Mouse (Mus musculus): ENCODE results near the gene Aup1. TPM values are rescaled to one million over a fixed set of nuclear protein-coding genes. Genes with fewer than 3 reads are reported as not detected.

Aup1 gene
- polyA plus RNA-seq, 1 experiment from 2014 or later: 137 TPM

DNA sequence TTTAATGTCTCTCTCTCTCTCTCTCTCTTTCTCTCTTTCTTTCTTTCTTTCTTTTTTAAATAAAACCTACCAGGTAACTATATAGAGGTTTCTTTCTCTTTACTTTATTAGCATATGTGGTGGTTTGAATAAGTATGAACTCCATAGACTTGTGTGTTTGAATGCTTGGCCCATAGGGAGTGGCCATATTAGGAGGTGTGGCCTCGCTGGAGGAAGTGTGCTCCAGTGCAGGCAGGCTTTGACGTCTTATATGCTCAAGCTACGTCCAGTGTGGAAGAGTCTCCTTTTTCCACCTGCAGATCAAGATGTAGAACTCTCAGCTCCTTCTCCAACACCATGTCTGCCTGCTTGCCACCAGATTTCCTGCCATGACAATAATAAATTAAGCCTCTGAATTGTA is 35.3 kb upstream of the Aup1 start:
- Histone ChIP-seq H3K4me3 (replicated peaks) (no peak overlapping the region), H3K4me2 (no peak overlapping the region), H3K36me3 (replicated peaks) (no peaks in the 10 kb centered on the region), H3K9me3 (no peaks in the 10 kb centered on the region), H3K9ac (no peak overlapping the region), H3K27ac (no peak overlapping the region), H3K27me3 (no peaks in the 10 kb centered on the region), H3K4me1 (no peaks in the 10 kb centered on the region)
- 67% methylated on average over 3 of the region's 3 CpGs for WGBS
- no peak for ATAC-seq (ENCODE audit: low FRiP score)

DNA sequence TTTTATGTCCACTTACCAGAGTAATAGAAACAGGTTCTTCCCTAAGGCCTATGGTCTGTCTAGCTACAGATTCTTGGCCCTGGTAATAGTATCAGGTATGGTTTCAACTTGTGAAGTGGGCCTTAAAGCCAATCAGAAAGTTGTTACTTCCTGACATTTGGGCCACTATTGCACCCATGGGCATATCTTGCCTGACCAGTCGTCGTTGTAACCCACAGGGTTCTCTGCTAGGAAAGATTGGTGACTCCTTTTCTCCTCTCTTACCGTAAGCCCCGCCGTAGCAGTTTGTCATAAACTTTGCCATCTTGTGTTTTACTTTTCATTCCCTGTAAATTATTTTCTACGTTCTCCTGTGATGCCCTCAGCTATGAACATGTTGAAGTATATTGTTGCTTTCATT is 34.2 kb upstream of the Aup1 start:
- Histone ChIP-seq H3K4me2 (no peak overlapping the region), H3K36me3 (replicated peaks) (no peaks in the 10 kb centered on the region), H3K4me3 (replicated peaks) (no peak overlapping the region), H3K4me1 (no peaks in the 10 kb centered on the region), H3K27me3 (no peaks in the 10 kb centered on the region), H3K9me3 (no peaks in the 10 kb centered on the region), H3K9ac (no peak overlapping the region), H3K27ac (no peak overlapping the region)
- no peak for ATAC-seq (ENCODE audit: low FRiP score)
- 85% methylated on average over 6 of the region's 6 CpGs for WGBS

- no peaks in the 10 kb centered on the region for H3K9me3 ChIP-seq
- no peak overlapping the region for H3K4me2 ChIP-seq
- no peaks in the 10 kb centered on the region for H3K36me3 ChIP-seq (replicated peaks)
- no peaks in the 10 kb centered on the region for H3K27me3 ChIP-seq
- ATAC-seq (ENCODE audit: low FRiP score): no peak
- WGBS: 89% methylated on average over 4 of the region's 4 CpGs
- no peak overlapping the region for H3K27ac ChIP-seq
- no peaks in the 10 kb centered on the region for H3K4me1 ChIP-seq
- H3K9ac ChIP-seq: no peak overlapping the region
- H3K4me3 ChIP-seq (replicated peaks): no peak overlapping the region
These were observed 33.3 kb upstream of the Aup1 start for GRCm38 (mm10) chr6:83020836-83021593.

GRCm38 (mm10) chr6:83023008-83023407 is 31.3 kb upstream of the Aup1 start:
- H3K36me3 ChIP-seq (replicated peaks): no peaks in the 10 kb centered on the region
- H3K27me3 ChIP-seq: peaks cover 11% of the 10 kb centered on the region; the same call in 1 of the 2 replicates
- no peaks in the 10 kb centered on the region for H3K4me1 ChIP-seq
- WGBS: 85% methylated on average over 9 of the region's 9 CpGs
- no peak overlapping the region for H3K4me3 ChIP-seq (replicated peaks)
- no peaks in the 10 kb centered on the region for H3K9me3 ChIP-seq
- no peak overlapping the region for H3K9ac ChIP-seq
- no peak overlapping the region for H3K27ac ChIP-seq
- no peak overlapping the region for H3K4me2 ChIP-seq
- no peak for ATAC-seq (ENCODE audit: low FRiP score)

DNA sequence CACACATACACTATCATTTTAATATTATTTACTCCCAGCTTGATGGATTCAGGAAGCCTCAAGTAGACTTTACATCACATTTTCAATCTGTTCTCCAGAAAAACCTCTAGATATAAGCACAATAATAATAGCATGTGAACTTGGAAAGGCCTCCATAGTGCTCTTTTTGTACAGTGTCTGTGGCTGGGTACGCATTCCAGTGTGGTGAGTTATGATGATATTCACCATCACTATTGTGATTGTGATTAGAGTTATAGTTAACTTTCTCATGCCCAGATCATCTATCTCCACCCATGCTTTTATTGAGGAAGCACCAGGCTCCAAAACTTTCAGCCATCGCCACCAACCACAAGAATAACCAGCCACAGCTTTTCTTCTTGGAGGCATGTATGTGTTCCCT is 30.5 kb upstream of the Aup1 start:
- no peaks in the 10 kb centered on the region for H3K4me1 ChIP-seq
- 93% methylated on average over 2 of the region's 2 CpGs for WGBS
- H3K4me2 ChIP-seq: no peak overlapping the region
- no peaks in the 10 kb centered on the region for H3K9me3 ChIP-seq
- no peak for ATAC-seq (ENCODE audit: low FRiP score)
- no peak overlapping the region for H3K27ac ChIP-seq
- no peak overlapping the region for H3K9ac ChIP-seq
- H3K27me3 ChIP-seq: peaks cover 19% of the 10 kb centered on the region
- no peaks in the 10 kb centered on the region for H3K36me3 ChIP-seq (replicated peaks)
- H3K4me3 ChIP-seq (replicated peaks): no peak overlapping the region

- no peaks in the 10 kb centered on the region for H3K4me1 ChIP-seq
- no peak overlapping the region for H3K4me2 ChIP-seq
- WGBS: 68% methylated on average over 4 of the region's 4 CpGs
- H3K4me3 ChIP-seq (replicated peaks): no peak overlapping the region
- no peak for ATAC-seq (ENCODE audit: low FRiP score)
- H3K27me3 ChIP-seq: peaks cover 25% of the 10 kb centered on the region
- H3K9ac ChIP-seq: no peak overlapping the region
- H3K27ac ChIP-seq: no peak overlapping the region
- no peaks in the 10 kb centered on the region for H3K9me3 ChIP-seq
- H3K36me3 ChIP-seq (replicated peaks): no peaks in the 10 kb centered on the region
These were observed 29.9 kb upstream of the Aup1 start for GRCm38 (mm10) chr6:83024421-83024820.

DNA sequence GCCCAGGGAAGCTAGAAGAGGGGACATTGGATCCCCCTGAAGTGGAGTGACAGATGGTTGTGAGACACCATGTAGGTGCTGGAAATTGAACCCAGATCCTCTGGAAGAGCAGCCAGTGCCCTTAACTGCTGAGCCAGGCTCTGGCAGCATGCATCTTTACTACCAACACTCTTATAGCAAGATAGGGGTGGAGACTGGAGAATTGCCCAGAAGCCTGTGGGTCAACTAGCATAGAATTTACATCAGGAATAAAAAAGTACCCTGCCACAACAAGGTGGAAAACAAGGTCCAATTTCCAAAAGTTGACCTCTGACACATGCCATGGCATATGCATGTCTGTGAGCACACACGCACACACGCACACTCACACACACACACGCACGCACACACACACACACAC is 29.1 kb upstream of the Aup1 start:
- Histone ChIP-seq H3K4me3 (replicated peaks) (no peak overlapping the region), H3K9me3 (no peaks in the 10 kb centered on the region), H3K27ac (no peak overlapping the region), H3K4me1 (peaks cover 5% of the 10 kb centered on the region), H3K36me3 (replicated peaks) (no peaks in the 10 kb centered on the region), H3K4me2 (no peak overlapping the region), H3K9ac (no peak overlapping the region), H3K27me3 (peaks cover 33% of the 10 kb centered on the region)
- WGBS: 91% methylated on average over 4 of the region's 4 CpGs
- no peak for ATAC-seq (ENCODE audit: low FRiP score)

- WGBS: 77% methylated on average over 8 of the region's 8 CpGs
- no peak for ATAC-seq (ENCODE audit: low FRiP score)
- H3K36me3 ChIP-seq (replicated peaks): no peaks in the 10 kb centered on the region
- H3K4me2 ChIP-seq: no peak overlapping the region
- H3K27me3 ChIP-seq: peaks cover 54% of the 10 kb centered on the region
- H3K4me1 ChIP-seq: peaks cover 9% of the 10 kb centered on the region
- no peak overlapping the region for H3K27ac ChIP-seq
- no peaks in the 10 kb centered on the region for H3K9me3 ChIP-seq
- H3K4me3 ChIP-seq (replicated peaks): no peak overlapping the region
- H3K9ac ChIP-seq: no peak overlapping the region
These were observed 27.0 kb upstream of the Aup1 start for GRCm38 (mm10) chr6:83027293-83027692.

DNA sequence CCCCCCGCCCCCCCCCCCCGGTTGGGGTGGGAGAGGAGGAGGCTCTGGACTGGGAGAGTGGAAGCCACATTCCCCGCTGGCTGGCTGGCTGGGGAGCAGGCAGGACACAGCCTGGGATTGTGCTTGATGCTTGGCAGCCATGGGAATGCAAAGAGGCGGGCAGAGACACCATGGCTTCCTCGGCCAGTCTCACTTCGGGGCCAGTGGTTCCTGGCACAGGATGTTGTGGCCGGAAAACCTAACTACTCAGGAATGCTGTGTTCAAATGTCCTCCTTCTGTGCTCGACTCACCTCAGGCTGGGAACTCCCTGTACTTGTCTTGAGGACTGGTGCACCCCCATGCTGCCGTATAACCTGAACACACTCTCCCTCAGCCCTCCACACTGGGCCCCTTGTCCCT is 26.6 kb upstream of the Aup1 start:
- H3K4me2 ChIP-seq: no peak overlapping the region
- no peaks in the 10 kb centered on the region for H3K9me3 ChIP-seq
- H3K36me3 ChIP-seq (replicated peaks): no peaks in the 10 kb centered on the region
- 57% methylated on average over 7 of the region's 9 CpGs for WGBS
- no peak overlapping the region for H3K27ac ChIP-seq
- peaks cover 13% of the 10 kb centered on the region for H3K4me1 ChIP-seq
- H3K9ac ChIP-seq: no peak overlapping the region
- H3K27me3 ChIP-seq: peaks cover 58% of the 10 kb centered on the region
- no peak for ATAC-seq (ENCODE audit: low FRiP score)
- H3K4me3 ChIP-seq (replicated peaks): no peak overlapping the region

- H3K4me3 ChIP-seq (replicated peaks): no peak overlapping the region
- H3K9me3 ChIP-seq: no peaks in the 10 kb centered on the region
- no peaks in the 10 kb centered on the region for H3K36me3 ChIP-seq (replicated peaks)
- H3K4me2 ChIP-seq: no peak overlapping the region
- no peak overlapping the region for H3K27ac ChIP-seq
- peaks cover 64% of the 10 kb centered on the region for H3K27me3 ChIP-seq
- ATAC-seq (ENCODE audit: low FRiP score): no peak
- no peak overlapping the region for H3K9ac ChIP-seq
- 16% methylated on average over 10 of the region's 10 CpGs for WGBS
- H3K4me1 ChIP-seq: peaks cover 29% of the 10 kb centered on the region
These were observed 24.5 kb upstream of the Aup1 start for GRCm38 (mm10) chr6:83029777-83030176.

DNA sequence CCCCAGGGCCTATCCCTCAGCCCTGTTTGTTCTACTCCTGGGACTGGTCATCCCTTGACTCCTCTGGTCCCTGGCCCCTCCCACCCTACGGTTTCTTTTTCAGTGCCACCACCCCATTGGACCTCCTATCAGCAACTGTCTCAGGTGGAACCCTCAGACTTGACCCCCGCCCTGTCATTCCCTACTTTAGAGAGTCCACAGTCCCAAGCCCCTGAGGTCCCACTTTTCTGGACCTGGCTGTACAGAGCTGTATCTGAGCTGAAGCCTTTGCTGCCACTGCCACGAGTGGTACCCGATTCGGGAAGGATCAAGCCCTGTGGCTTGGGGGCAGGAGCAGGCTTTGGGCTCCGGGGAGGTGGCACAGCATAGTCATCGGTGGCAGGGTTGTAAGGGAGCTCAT is 23.2 kb upstream of the Aup1 start:
- no peak overlapping the region for H3K4me3 ChIP-seq (replicated peaks)
- H3K36me3 ChIP-seq (replicated peaks): no peaks in the 10 kb centered on the region
- H3K4me1 ChIP-seq: peaks cover 29% of the 10 kb centered on the region
- no peak for ATAC-seq (ENCODE audit: low FRiP score)
- 47% methylated on average over 7 of the region's 7 CpGs for WGBS
- H3K27me3 ChIP-seq: peaks cover 74% of the 10 kb centered on the region
- H3K9ac ChIP-seq: no peak overlapping the region
- H3K4me2 ChIP-seq: no peak overlapping the region
- no peak overlapping the region for H3K27ac ChIP-seq
- H3K9me3 ChIP-seq: no peaks in the 10 kb centered on the region

DNA sequence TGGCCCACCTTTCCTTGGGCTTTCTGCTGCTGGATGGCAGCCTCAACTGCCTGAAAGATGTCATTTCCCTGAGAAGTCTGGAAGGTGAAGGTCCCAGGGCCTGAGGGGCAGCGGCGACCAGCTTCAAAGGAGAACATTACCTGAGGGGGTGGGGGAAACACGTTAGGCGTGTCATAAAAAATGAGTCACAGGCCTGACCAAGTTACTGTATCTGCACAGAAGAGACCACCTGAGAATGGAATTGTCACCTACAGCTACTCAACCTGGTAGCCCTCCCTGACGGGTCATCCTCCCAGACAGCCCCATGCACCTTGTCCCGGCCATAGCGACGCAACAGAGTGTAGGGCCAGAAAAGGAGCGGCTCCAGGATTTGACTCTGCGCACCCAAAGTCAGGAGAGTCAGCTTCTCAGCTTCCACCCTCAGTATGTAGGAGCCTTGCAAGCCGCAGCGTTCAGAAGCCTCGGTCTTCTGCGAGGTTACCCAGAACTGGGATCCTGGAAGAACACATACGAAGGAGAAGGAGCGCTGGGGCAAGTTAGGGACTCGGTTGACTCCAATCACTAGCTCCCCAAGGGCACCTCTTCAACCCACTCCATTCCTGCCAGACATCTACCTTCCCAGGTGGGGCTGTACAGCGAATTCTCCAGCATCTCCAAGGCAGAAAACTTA is 22.3 kb upstream of the Aup1 start:
- no peak overlapping the region for H3K9ac ChIP-seq
- peak overlapping the region; percentile 53 for H3K4me3 ChIP-seq (replicated peaks)
- H3K4me2 ChIP-seq: peak overlapping the region; percentile 70
- peaks cover 79% of the 10 kb centered on the region for H3K27me3 ChIP-seq
- H3K4me1 ChIP-seq: peaks cover 29% of the 10 kb centered on the region
- WGBS: 17% methylated on average over 18 of the region's 18 CpGs
- no peak overlapping the region for H3K27ac ChIP-seq
- no peaks in the 10 kb centered on the region for H3K9me3 ChIP-seq
- no peak for ATAC-seq (ENCODE audit: low FRiP score)
- H3K36me3 ChIP-seq (replicated peaks): no peaks in the 10 kb centered on the region

- Histone ChIP-seq H3K9me3 (no peaks in the 10 kb centered on the region), H3K4me1 (peaks cover 29% of the 10 kb centered on the region), H3K4me2 (peak overlapping the region; percentile 70), H3K9ac (peak overlapping the region; percentile 60), H3K4me3 (replicated peaks) (peak overlapping the region; percentile 53), H3K27me3 (peaks cover 80% of the 10 kb centered on the region), H3K36me3 (replicated peaks) (no peaks in the 10 kb centered on the region), H3K27ac (no peak overlapping the region)
- 0% methylated on average over 31 of the region's 31 CpGs for WGBS
- ATAC-seq (ENCODE audit: low FRiP score): peak; percentile 59
These were observed 21.5 kb upstream of the Aup1 start for GRCm38 (mm10) chr6:83032769-83033191.

All from forebrain, embryonic 12.5 days (tissue).